In genomic region chr1:92776353-92776752, GRCm38 (mm10) we compare ENCODE assay signal across 20 mouse cellular contexts. TPM values are rescaled to one million over a fixed set of nuclear protein-coding genes. Genes with fewer than 3 reads are reported as not detected.
DNase-seq lines count a peak whose midpoint lies in the region; ATAC-seq and TF ChIP-seq lines count a peak whose summit lies in the region.
"Had no signal": no experiment of that assay in that cellular context is flagged by ENCODE, and none has a peak within 500 bp of the region (broad histone marks: within the 10 kb centered on the region; RNA-seq: fewer than 3 reads in every experiment).

No protein-coding gene starts in this region.

- peak; percentile 34 for DNase-seq in left cerebral cortex, postnatal 4 days
- no peak for DNase-seq in left cerebral cortex, postnatal 10 days (ENCODE audit: extremely low spot score in 1 of 2, low spot score in 2 of 2)
- DNase-seq in limb, embryonic 14.5 days (ENCODE audit: low spot score), result no peak
- no peak for DNase-seq in spleen, postnatal 36 days (ENCODE audit: low spot score in 2 of 2)
- DNase-seq in midbrain, embryonic 10.5 days (ENCODE audit: low spot score), result no peak
- DNase-seq: adrenal gland, adult 2 months; adrenal gland, postnatal 10 days; adrenal gland, postnatal 25 days; B cell, adult 2 months; cerebellum, adult 11 months; cerebellum, adult 18-20 months; cerebellum, adult 8-10 months; cerebellum, postnatal 25 days; embryo, embryonic 11 days; forebrain, postnatal 0 days had no signal

- no peak overlapping the region for H3K4me3 ChIP-seq in C2C12 (ENCODE audit: insufficient read depth, poor library complexity, severe bottlenecking)
- no peak overlapping the region for H3K4me3 ChIP-seq in limb, embryonic 14.5 days (replicated peaks; ENCODE audit: low read length)
- no peak overlapping the region for H3K4me3 ChIP-seq in myocyte
- no peak overlapping the region for H3K4me3 ChIP-seq in midbrain, embryonic 10.5 days
- H3K4me3 ChIP-seq: embryonic facial prominence, embryonic 12.5 days; forebrain, embryonic 13.5 days; forebrain, embryonic 15.5 days had no signal

- no peak overlapping the region for H3ac ChIP-seq in C2C12 (ENCODE audit: control insufficient read depth, insufficient read length, low read depth)
- no peak overlapping the region for H3ac ChIP-seq in myocyte (ENCODE audit: control insufficient read depth, insufficient read length)

- ATAC-seq in limb, embryonic 14.5 days (ENCODE audit: low FRiP score, low read depth), result peak; percentile 24; the same call in 1 of the 2 replicates
- ATAC-seq: forebrain, embryonic 13.5 days; forebrain, embryonic 15.5 days; forebrain, postnatal 0 days had no signal

- intact Hi-C loops in left cerebral cortex, postnatal 4 days (cut with DNase I), result no loop called here
- intact Hi-C loops in left cerebral cortex, postnatal 10 days (cut with DNase I), result no loop called here

- no peaks in the 10 kb centered on the region for H3K9me3 ChIP-seq in limb, embryonic 14.5 days (ENCODE audit: control insufficient read depth, low read length)
- H3K9me3 ChIP-seq in midbrain, embryonic 10.5 days (replicated peaks), result no peaks in the 10 kb centered on the region
- H3K9me3 ChIP-seq: embryonic facial prominence, embryonic 12.5 days; forebrain, embryonic 13.5 days; forebrain, embryonic 15.5 days had no signal

- H3K27me3 ChIP-seq in C2C12 (ENCODE audit: control insufficient read depth, insufficient read depth, insufficient read length) (no peaks in the 10 kb centered on the region), myocyte (ENCODE audit: control insufficient read depth, insufficient read depth, insufficient read length) (no peaks in the 10 kb centered on the region)
- H3K27me3 ChIP-seq in limb, embryonic 14.5 days (ENCODE audit: control insufficient read depth, insufficient read depth, low read length), result no peaks in the 10 kb centered on the region
- H3K27me3 ChIP-seq in midbrain, embryonic 10.5 days (ENCODE audit: low read depth, poor library complexity, severe bottlenecking), result no peaks in the 10 kb centered on the region
- H3K27me3 ChIP-seq: forebrain, embryonic 13.5 days; forebrain, embryonic 15.5 days had no signal

- TF ChIP-seq POLR2A in limb, embryonic 14.5 days (IDR thresholded peaks at IDR 0.05; ENCODE audit: borderline replicate concordance, extremely low read depth, insufficient read depth, insufficient read length), result no peak
- TF ChIP-seq POLR2A in myocyte (IDR thresholded peaks at IDR 0.05; ENCODE audit: insufficient read length, low read depth), result no peak

- no peaks in the 10 kb centered on the region for H3K36me3 ChIP-seq in C2C12 (ENCODE audit: control insufficient read depth, insufficient read depth)
- no peaks in the 10 kb centered on the region for H3K36me3 ChIP-seq in limb, embryonic 14.5 days (ENCODE audit: control insufficient read depth, insufficient read depth, low read length)
- H3K36me3 ChIP-seq in myocyte (ENCODE audit: control insufficient read depth, insufficient read depth), result no peaks in the 10 kb centered on the region
- H3K36me3 ChIP-seq in midbrain, embryonic 10.5 days, result no peaks in the 10 kb centered on the region
- H3K36me3 ChIP-seq: embryonic facial prominence, embryonic 12.5 days; forebrain, embryonic 15.5 days had no signal

- H3K79me2 ChIP-seq in C2C12 (ENCODE audit: control insufficient read depth, insufficient read depth), result no peaks in the 10 kb centered on the region
- no peaks in the 10 kb centered on the region for H3K79me2 ChIP-seq in myocyte (ENCODE audit: control insufficient read depth, insufficient read depth)

- TF ChIP-seq CTCF in C2C12 (IDR thresholded peaks at IDR 0.05; ENCODE audit: control insufficient read depth, insufficient read depth, insufficient read length), result no peak

- no peak overlapping the region for H3K9ac ChIP-seq in limb, embryonic 14.5 days (ENCODE audit: low read depth, low read length, severe bottlenecking)
- H3K9ac ChIP-seq: embryonic facial prominence, embryonic 12.5 days; forebrain, embryonic 13.5 days; forebrain, embryonic 15.5 days; forebrain, postnatal 0 days had no signal

- WGBS in limb, embryonic 14.5 days, result 66% methylated on average over 4 of the region's 4 CpGs
- 83% methylated on average over 4 of the region's 4 CpGs for WGBS in midbrain, embryonic 10.5 days

- H3K4me2 ChIP-seq in limb, embryonic 14.5 days (replicated peaks; ENCODE audit: low read depth, low read length, severe bottlenecking), result no peak overlapping the region
- no peak overlapping the region for H3K4me2 ChIP-seq in myocyte (ENCODE audit: low read depth)
- H3K4me2 ChIP-seq: embryonic facial prominence, embryonic 12.5 days; forebrain, embryonic 13.5 days; forebrain, embryonic 15.5 days had no signal

- no peaks in the 10 kb centered on the region for H3K79me3 ChIP-seq in C2C12 (ENCODE audit: low read depth)

- H3K27ac ChIP-seq in limb, embryonic 14.5 days (replicated peaks; ENCODE audit: low read depth, low read length), result no peak overlapping the region
- no peak overlapping the region for H3K27ac ChIP-seq in midbrain, embryonic 10.5 days (replicated peaks)
- H3K27ac ChIP-seq: embryonic facial prominence, embryonic 12.5 days; forebrain, embryonic 13.5 days; forebrain, embryonic 15.5 days had no signal

- peaks cover 24% of the 10 kb centered on the region for H3K4me1 ChIP-seq in limb, embryonic 14.5 days (ENCODE audit: control insufficient read depth, insufficient read depth, low read length)
- H3K4me1 ChIP-seq in midbrain, embryonic 10.5 days, result peaks cover 37% of the 10 kb centered on the region

TF ChIP-seq in C2C12, 6 proteins besides CTCF, POLR2A, EP300 and RAD21:
- TF ChIP-seq MYOG (IDR thresholded peaks at IDR 0.05; ENCODE audit: control insufficient read depth, extremely low read depth, insufficient read length) (no peak), MYOD1 (IDR thresholded peaks at IDR 0.05; ENCODE audit: control insufficient read depth, insufficient read length, low read depth) (peak; percentile 5)
TF ChIP-seq in C2C12: peak in this region for 1.

TF ChIP-seq in myocyte, 11 proteins besides CTCF, POLR2A, EP300 and RAD21:
- peak; percentile 37 to 98 (median 98) for TF ChIP-seq MYOD1 (IDR thresholded peaks at IDR 0.05; ENCODE audit: control insufficient read depth in 1 of 3, insufficient read length in 2 of 3, low read depth in 2 of 3)
- peak; percentile 90 for TF ChIP-seq TCF3 (IDR thresholded peaks at IDR 0.05; ENCODE audit: insufficient read length, low read depth)
- TF ChIP-seq TCF12 (IDR thresholded peaks at IDR 0.05; ENCODE audit: insufficient read depth, poor library complexity, severe bottlenecking), result peak; percentile 89
- TF ChIP-seq SRF (IDR thresholded peaks at IDR 0.05; ENCODE audit: control insufficient read depth, insufficient read length, low read depth), result peak; percentile 27
- peak; percentile 29 for TF ChIP-seq POLR2AphosphoS2 (IDR thresholded peaks at IDR 0.05; ENCODE audit: insufficient read length, low read depth)
- peak; percentile 89 to 100 (median 96) for TF ChIP-seq MYOG (IDR thresholded peaks at IDR 0.05; ENCODE audit: control insufficient read depth in 1 of 3, insufficient read depth in 1 of 3, insufficient read length in 2 of 3, low read depth in 2 of 3)
- TF ChIP-seq MAX (IDR thresholded peaks at IDR 0.05; ENCODE audit: low read depth), result no peak
- no peak for TF ChIP-seq E2F4 (IDR thresholded peaks at IDR 0.05; ENCODE audit: insufficient read depth)
- no peak for TF ChIP-seq USF1 (IDR thresholded peaks at IDR 0.05; ENCODE audit: low read depth)
- no peak for TF ChIP-seq CEBPB (IDR thresholded peaks at IDR 0.05; ENCODE audit: insufficient read depth, poor library complexity, severe bottlenecking)
- no peak for TF ChIP-seq REST (IDR thresholded peaks at IDR 0.05; ENCODE audit: insufficient read depth, insufficient read length)

RNA-seq across cellular contexts. Expression of gene Gpc1, which starts 55.1 kb away (rescaled TPM):
- 100 to 1,000 TPM; 160 to 188 TPM for total RNA-seq in left cerebral cortex, postnatal 4 days (2021)
- 100 to 1,000 TPM; 124 to 125 TPM for total RNA-seq in left cerebral cortex, postnatal 10 days (2021)
- polyA plus RNA-seq in C2C12 (2012; fragmentation: generic; extraction: Trizol), result 380 TPM
- polyA plus RNA-seq in limb, embryonic 14.5 days (2012; rRNA removed), result 75.5 and 107 TPM in 2 replicates
- 72.8 and 76.2 TPM in 2 replicates for polyA plus RNA-seq in limb, embryonic 14.5 days (2014; fragmentation: Nextera tagmentation; extraction: Ambion mirVana)
- polyA plus RNA-seq in myocyte (2012; fragmentation: generic; extraction: Trizol), result 930 TPM
- polyA plus RNA-seq in midbrain, embryonic 10.5 days (2016; fragmentation: Nextera tagmentation; extraction: Ambion mirVana), result 65.5 and 71.4 TPM in 2 replicates
